Mouse (Mus musculus): ENCODE data around the gene Pik3r5.

The Pik3r5 gene

DNA sequence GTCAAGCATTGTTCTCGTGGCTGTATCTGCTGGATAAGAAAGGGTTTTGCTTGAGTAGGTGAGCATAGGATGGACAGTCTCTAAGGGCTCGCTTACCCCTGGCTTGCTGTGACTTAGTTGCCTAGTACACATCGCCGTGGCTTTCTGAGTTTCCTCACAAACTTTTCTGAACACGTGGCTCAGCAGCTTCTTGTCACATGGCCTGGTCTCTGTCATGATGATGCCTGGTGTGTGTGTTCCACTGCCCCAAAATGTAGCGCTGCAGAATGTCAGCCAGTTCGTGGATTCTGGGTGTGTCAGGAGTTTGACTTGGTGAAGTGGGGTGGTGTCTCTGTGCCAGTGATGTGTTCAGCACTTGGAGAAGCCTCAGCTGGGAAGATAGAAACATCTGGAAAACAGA is 16.4 kb downstream of the Pik3r5 start:
- DNase-seq (ENCODE audit: low spot score) = no peak

DNA sequence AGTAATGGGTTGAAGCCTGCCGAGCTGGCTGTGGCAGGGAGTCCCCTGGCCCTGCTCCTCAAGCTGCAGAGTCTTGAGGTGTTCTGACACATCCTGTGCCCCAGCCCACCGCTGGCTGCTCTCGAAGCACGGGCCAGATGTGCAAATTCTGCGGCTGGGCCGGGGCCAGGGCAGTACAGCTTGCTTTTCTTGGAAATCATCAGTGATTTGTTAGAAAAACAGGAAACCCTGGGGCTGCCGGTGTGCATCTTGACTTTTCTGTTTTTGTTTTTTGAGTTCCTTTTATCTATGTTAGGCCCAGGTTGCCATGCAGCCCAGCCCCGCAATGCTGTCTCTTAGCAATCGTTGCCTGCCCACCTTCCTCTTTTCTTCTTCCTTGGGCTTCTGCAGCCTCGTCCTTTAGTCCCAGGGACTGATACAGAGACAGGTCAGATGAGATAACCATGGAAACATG is 19.4 kb downstream of the Pik3r5 start:
- no peak for DNase-seq (ENCODE audit: low spot score)

DNA sequence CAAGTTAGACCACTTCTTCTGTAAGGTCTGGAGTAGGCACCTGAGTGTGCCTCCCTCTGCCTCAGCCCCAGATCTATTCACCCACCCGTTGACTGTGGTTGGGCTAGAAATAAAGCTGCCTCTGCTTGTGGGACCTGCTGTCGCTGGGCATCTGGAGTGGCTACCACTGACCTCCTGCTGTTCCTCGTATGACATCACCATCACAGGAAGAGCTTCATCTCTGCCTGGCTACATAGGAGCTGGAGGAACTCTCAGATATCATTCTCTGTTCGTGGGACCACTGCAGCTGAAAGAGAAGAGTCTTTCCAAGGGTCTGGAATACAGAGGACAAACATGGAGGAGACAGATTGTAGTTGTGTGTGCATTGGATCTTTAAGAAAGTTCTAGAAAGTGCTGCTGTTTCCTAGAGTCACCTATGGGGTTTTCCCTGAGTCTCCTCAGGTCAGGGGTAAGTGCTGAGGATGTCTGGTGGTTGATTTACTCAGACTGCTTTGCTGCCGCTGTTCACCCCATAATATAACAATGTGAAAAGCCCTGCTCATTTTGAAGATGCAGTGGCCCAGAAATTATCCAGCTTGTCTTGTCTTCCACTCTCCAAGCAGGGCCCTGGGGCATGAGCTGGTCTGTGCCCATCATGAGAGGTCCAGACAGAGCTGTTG is 20.0 kb downstream of the Pik3r5 start:
- no peak for DNase-seq (ENCODE audit: low spot score)

DNA sequence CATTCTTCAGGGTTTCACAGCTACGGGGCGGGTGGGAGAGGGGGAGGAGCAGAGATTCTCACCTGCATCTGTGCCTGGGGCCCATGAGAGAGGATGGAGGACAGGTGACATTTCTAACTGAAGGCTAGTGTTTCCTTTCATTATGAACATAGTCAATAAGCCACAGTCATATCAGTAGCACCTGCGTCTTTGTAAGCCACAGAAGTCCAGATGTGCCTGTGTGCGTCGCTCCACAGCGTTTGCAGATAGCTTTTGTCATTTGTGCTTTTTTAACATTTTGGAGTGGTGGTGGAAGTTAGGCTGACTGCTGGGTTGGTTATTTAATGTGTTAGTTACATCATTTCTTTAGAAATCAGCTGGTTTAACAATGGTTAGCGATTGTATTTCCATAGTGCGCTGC is 20.8 kb downstream of the Pik3r5 start:
- no peak for DNase-seq (ENCODE audit: low spot score)

DNA sequence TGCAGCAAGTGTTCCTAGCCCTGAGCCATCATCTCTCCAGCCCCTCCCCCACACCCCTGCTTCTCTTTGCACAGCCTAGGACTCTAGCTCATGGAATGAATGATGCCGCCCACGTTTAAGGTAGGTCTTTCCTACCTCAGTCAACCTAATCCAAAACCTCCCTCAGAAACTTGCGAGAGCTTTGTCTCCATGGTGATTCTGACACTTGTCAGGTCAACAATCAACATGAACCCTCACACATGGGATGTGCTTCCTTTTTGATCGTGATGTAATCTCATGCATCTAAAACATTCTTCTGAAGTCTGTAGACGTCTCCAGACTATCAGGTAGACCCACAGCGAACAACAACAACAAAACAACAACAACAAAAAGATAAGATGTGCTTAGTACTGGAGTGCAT is 21.4 kb downstream of the Pik3r5 start:
- no peak for DNase-seq (ENCODE audit: low spot score)

DNA sequence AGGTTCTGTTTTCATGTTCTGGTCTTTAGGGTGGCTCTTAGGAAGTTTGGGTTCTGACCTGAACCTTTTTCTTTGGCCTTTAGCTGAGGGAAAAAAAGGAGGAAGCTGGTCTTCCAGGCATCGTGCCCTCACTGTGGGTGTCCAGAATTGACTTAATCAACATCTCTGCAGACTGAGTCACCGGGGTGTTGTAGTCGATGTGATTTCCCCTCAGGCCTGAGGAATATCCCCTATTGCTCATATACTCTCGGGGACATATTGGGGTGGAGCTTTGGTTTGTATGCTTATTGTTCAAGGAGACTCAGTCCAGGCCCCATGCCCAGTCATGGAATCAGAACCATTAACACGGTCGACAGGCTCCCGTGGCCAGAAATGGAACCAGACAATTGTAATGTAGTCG is 26.2 kb downstream of the Pik3r5 start:
- DNase-seq (ENCODE audit: low spot score) = no peak

DNA sequence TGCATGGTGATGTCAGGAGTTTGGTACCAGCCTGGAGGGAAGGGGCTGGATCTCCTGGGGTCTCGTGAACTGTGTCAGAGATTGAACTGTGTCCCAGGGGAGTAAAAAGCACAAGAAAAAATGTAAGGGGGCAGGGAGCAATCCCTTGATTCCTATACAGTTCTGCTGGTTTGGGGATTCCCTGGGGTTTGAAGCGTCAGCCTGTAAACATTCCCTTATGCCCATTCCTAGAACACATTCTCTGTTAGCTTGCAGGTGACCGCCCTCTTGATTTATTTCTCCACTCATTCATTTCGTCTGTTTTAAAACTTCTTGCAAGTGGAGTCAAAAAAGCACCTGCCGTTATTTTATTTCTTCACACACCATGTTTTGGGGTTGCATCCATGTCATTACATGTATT is 27.1 kb downstream of the Pik3r5 start:
- DNase-seq (ENCODE audit: low spot score) = no peak

DNA sequence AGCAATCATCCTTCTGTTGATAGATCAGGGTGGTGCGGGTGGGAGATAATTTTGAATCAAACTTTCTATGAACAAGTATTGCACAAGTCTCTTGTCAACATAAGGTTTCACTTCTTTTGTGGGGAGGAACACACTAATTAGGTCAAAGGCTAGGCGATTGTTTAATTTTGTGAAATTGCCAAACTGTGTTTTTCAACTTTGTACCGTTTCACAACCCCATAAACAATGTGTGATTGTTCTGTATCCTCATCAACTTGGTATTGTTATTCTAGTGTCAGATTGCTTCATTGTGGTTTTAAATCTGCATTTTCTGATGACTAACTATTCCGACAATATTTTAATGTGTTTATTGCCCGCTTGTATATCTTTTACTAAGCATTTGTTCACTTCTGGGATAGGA is 27.6 kb downstream of the Pik3r5 start:
- DNase-seq (ENCODE audit: low spot score) = no peak

DNA sequence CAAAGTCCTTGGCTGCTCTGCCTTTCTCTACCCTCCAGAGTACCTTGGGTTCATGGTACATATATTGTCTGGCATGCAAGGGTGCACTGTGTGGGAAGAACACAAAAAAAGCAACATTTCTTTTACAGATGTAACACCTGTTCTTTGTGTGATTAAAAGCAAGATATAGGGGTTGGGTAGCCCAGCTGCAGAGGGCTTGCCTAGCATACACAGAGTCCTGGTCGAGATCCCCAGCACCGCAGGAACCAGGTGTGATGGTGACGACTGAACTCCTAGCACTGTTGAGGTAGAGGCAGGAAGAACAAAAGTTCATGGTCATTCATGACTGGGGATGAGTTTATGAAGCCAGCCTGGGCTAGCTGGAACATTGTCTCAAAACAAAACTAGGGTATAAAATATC is 30.8 kb downstream of the Pik3r5 start:
- no peak for DNase-seq (ENCODE audit: low spot score)

DNA sequence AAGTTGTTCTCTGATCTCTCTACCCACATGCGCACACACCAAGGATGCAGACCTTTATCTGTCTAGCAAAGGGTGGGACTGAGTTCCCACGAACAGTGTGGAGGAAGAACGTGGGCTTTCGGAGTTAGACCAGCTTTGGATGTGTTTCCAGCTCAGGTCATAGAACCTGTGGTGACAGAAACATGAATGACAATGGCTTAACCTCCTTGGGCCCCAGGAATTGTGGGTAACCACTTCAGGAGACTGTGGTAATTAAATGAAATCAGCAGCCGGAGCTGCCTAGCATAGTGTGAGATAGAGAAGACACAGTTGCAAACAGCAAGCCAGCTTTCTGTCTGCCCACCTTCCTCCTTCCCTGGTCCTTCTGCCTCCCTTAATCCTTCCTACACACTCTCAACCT is 32.3 kb downstream of the Pik3r5 start:
- no peak for DNase-seq (ENCODE audit: low spot score)

DNA sequence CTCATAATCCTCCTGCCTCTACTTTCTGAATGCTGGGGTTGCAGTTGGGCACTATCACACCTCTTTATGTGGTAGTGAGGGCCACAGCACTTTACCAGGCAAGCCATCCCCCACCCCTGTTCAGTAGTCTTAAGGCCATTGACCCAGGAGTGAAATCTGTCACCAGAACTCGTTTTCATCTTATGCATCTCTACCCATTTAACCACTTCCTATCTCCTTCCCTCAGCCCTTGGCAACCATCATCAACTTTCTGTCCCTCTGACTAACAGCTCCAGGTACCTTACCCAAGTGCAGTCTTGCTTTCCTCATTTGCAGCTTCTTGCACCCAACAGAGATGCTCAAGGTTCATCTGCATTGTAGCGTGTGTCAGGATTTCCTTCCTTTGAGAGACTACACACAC is 33.2 kb downstream of the Pik3r5 start:
- no peak for DNase-seq (ENCODE audit: low spot score)

DNA sequence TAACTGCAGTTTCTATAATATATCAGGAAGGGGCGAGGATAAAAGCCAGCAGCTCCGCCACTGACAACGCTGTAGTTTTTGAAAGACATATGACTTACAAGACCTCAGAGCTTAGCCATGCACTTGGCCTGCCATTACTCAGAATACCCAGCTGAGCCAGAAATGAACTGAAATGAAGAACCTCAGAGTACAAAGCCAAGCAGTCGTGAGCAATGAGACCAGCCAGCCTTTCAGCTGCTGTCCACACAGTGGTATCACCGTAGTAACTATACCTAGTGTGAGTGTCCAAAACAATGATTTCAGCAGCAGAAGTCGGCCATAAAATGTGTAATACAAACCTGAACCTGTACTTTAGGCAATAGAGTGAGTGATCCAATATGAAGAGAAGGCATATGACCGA is 35.5 kb downstream of the Pik3r5 start:
- no peak for DNase-seq (ENCODE audit: low spot score)

DNA sequence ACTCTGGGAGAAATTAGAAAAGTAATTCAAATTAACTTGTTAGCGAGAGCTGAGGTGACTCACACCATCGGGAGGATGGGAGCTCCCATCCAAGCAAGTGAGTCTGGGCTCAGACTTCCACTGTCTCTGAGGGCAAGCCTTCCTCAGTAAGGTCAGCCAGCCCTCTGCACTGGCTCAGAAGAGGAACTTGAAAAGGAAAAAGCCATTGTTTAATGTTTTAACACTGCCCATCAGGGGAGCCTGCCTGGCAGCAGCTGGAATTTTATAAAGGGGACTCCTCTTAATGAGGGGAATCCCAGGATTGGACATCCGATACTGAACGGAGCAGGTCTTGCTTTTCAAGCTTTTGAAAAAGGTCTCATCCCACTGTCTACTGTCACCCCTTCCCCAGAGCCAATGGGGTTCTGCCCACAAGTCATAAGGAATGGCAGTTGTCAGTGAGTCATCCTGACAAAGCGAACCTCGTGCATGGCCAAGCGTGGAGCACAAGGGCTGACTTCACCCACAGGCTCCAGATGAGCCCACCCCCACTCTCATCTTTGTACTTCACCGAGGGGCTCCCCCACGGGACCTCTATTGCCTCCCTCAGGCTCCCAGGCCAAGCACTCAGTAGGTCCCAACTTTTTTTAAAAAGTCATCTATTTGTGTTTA is 36.2 kb downstream of the Pik3r5 start:
- DNase-seq (ENCODE audit: low spot score) = no peak

DNA sequence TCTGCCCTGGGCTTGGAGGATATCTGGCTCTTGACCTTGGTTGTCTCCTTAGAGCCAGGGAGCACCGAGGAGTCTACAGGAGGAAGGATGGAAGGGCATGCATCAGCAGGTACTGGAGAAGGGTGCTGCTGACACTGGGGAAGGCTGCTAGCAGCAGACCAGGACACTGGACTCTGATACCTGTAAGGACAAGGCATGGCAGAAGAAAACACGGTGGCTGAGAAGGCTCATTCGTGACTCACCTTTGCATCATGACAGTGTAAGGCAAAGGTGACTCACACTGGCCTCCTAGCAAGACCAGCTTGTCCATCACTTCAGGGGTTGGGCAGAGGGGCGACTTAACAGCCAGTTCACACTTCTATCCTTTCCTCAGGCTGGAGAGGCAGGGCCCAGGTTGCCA is 37.0 kb downstream of the Pik3r5 start:
- no peak for DNase-seq (ENCODE audit: low spot score)

DNA sequence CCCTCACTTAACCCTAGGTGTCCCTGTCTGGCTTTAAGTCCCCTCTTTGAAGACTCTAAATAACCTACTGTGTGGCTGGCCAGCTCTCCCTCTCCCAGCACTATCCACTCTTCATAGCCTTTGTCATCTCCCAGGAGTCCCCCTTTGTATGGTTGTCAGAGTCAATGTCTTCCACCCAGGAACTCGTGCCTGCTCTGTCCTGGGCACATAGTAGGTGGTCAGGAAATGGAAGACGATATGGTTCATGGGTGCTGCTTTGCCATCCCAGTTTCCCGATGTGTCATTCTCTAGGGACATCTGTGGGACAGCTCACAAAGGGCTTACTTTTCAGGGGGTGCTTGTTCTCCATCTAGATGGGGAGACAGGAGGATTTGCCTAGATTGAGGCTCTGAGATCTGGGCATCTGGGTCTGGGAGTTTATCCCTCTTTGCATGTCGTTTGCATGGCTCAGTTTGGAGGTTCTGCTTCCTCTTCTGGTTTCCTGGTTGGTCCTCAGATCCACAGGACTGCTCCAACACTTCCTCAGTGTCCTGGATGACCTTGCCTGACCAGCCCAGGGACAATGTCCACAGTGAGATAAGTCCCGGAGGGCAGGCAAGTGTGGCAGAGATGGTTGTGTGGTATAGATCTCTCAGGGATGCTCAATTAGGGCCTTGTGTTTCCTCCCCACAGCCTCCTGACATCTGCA is 40.4 kb downstream of the Pik3r5 start:
- no peak for DNase-seq (ENCODE audit: low spot score)

DNA sequence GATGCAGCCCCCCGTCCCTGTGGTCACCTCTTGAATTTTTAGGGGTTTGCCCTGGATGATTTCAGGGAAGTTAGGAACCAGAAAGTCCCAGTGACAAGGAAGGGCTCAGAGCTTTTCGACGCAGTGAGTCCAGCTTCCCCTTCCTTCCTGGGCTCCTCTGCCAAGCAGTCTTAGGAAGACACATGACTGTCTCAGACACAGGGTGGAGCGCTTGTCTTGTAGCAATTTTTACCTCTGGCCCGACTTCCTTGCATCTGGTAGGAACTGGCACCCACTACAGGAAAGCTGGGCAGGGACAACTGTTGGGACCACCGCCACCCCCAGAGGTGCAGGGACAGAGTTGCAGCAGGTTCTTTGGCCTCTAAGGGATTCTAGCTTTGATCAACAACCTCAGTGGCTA is 42.7 kb downstream of the Pik3r5 start:
- no peak for DNase-seq (ENCODE audit: low spot score)

DNA sequence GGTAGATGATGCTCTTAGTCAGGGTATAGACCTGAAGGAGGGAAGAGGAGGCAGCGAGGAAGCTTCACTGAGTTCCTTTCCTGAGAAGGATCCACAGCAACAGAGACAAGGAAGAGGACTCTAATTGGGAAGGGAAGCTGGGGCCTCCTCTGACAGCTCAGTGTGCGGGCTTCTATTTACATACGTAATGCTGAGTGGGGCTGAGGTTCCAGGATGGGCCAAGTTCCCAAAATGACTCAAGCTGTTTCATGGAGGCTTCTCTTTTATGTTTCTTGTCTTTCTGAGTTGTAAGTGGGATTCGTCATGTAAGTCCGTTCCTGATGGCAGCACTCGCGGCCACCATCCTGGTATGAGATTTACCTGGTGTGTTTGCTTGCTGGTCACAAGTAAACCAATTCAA is 43.8 kb downstream of the Pik3r5 start:
- no peak for DNase-seq (ENCODE audit: low spot score)

DNA sequence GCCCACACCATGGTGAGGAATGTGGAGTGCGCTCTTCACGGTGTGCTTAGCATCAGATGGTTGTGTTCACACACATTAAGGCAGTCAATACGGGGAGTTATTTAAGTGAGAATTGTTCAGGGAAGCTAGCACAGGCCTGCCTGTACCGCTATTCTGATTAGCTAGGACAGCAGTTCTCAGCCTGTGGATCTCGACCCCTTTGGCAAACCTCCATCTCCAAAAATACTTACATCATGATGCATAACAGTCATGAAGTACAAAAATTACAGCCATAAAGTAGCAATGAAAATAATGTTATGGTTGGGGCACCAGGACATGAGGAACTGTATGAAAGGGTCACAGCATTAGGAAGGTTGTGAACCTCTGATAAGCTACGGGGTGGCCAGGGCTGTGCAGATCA is 45.7 kb downstream of the Pik3r5 start:
- DNase-seq (ENCODE audit: low spot score) = no peak

DNA sequence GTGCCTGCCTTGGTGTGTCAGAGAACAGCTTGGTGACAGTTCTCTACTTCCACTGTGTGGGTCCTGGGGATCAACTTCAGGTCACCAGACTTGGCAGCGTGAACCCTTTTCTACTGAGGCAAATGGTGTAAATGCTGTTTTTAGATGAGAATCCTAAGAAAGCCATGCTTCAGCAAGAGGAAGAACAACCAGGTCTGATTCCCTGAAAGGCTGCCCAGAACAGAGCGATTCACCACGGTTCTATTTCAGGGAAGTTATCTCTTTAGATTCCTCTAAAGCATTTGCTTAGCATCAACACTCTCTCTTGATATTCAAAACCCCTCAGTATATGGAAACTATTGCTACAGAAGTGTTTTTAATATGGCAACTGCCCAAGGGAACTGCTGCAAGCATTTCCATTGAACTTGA is 46.7 kb downstream of the Pik3r5 start:
- no peak for DNase-seq (ENCODE audit: low spot score)

DNA sequence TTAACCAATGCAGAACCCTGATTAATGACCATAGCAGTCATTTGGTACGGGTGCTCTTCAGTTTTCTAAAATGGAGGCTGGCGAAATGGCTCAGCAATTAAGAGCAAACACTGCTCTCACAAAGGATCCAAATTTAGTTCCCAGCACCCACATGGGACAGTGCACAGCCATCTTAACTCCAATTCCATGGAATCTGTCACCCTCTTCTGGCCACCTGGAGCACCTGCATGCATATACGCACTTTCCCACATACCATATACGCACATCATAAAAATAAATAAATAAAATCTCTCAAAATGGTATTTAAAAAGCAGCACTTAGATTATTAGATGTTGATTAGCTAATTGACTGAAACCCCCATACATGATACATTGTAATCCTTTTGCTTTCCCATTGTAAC is 48.7 kb downstream of the Pik3r5 start:
- DNase-seq (ENCODE audit: low spot score) = no peak

DNA sequence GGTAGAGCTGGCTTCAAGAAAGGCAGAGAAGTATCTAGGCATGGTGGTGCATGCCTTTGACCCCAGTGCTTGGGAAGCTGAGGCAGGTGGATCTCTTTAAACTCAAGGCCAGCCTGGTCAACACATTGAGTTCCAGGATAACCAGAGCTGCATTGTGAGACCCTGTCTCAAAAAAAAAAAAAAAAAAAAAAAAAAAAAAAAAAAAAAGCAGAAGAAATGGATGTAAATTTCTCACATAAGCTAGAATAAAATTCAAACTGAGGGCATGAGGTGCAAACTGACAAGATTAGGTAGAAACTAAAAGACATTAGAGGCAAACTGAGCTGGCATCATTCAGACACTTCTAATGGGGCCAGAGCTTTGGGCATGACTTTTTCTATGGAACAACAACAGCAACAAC is 50.1 kb downstream of the Pik3r5 start:
- DNase-seq (ENCODE audit: low spot score) = no peak

DNA sequence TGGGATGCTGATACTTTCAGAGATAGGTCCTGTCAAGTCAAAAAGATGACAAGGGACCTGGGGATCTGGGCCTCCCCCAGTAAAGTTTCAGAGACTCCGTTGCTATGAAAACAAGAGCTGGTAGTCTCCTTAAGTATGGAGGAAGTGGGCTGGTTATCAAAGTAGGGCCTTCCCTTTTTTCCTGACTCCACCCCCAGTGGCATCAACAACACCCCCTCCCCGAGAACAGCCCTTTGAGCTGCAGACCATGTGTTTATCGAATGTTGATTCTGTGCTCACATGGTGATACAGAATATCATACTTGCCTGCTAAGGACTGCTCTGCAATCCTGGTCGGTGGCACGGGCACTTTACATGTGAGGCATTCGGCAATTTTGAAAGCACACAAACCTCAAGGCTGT is 51.3 kb downstream of the Pik3r5 start:
- no peak for DNase-seq (ENCODE audit: low spot score)

DNA sequence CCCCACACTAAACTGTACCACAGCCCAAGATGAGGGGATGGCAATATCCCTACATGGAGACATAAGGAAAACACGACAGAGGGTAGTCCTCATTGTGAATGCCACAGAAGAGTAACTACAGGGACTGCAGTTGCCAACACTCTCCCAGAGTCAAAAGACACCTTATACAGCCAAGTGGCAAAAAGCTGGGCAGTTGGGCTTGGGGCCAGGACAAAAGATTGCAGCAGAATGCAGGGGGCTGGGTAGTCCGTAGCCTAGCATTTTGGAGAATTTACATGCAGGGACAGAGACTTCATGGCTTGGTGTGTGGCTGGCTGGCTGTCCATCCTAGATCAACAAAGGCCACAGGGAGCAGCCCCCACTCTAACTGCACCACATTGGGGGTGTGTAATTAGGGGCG is 52.5 kb downstream of the Pik3r5 start:
- DNase-seq (ENCODE audit: low spot score) = no peak
